Mouse (Mus musculus) kidney, postnatal 0 days (tissue): Measurements from ENCODE around the gene Nbl1. TPM values are rescaled to one million over a fixed set of nuclear protein-coding genes. Genes with fewer than 3 reads are reported as not detected.

ENCODE experiments used
- ATAC-seq: fragments of 200-750 bp; cut with Nextera tagmentation; replicated peaks from 2 replicates; pipeline ENCODE4 v1.8.0; 2017; ENCODE audit warnings: low read depth, moderate number of reproducible peaks, moderate TSS enrichment, moderate library complexity; ENCODE audit not compliant: low FRiP score
- DNase-seq: peaks from one replicate; pipeline ENCODE4 v3.0.0-alpha.2; 2016; ENCODE audit warnings: low spot score
- H3K27ac ChIP-seq: fragments of 300-500 bp; sonication (generic); 2 replicates; pipeline ENCODE4 v1.5.1; 2014; ENCODE audit warnings: mild to moderate bottlenecking
- H3K27me3 ChIP-seq: fragments of 300-500 bp; sonication (generic); 2 replicates; pipeline ENCODE4 v1.6.1; 2014; ENCODE audit warnings: low read length, mixed read lengths; ENCODE audit not compliant: insufficient read depth
- H3K36me3 ChIP-seq: fragments of 300-500 bp; sonication (generic); 2 replicates; pipeline ENCODE4 v1.6.1; 2014; ENCODE audit warnings: low read length, mixed read lengths; ENCODE audit not compliant: insufficient read depth
- H3K4me1 ChIP-seq: fragments of 300-500 bp; sonication (generic); replicated peaks from 2 replicates; pipeline ENCODE4 v1.6.1; 2014; ENCODE audit warnings: antibody characterized with exemption, low read length, mixed read lengths; ENCODE audit not compliant: insufficient read depth
- H3K4me2 ChIP-seq: fragments of 300-500 bp; sonication (generic); 2 replicates; pipeline ENCODE4 v1.6.1; 2014; ENCODE audit warnings: mild to moderate bottlenecking, low read length, moderate library complexity, mixed read lengths
- H3K4me3 ChIP-seq: fragments of 300-500 bp; sonication (generic); replicated peaks from 2 replicates; pipeline ENCODE4 v1.5.1; 2014; ENCODE audit warnings: low read depth, low read length
- H3K9ac ChIP-seq: fragments of 300-500 bp; sonication (generic); 2 replicates; pipeline ENCODE4 v1.6.1; 2014; ENCODE audit warnings: low read depth, low read length
- H3K9me3 ChIP-seq: fragments of 300-500 bp; sonication (generic); replicated peaks from 2 replicates; pipeline ENCODE4 v1.6.1; 2016; ENCODE audit warnings: low read length, inconsistent platforms, mixed read lengths
- CTCF ChIP-seq: IDR thresholded peaks from 2 replicates; pipeline ENCODE4 v1.5.1; 2016; ENCODE audit warnings: antibody characterized with exemption, low read depth, mild to moderate bottlenecking, moderate library complexity
- WGBS: fragments of 180-500 bp; shearing (Covaris S2); extraction: QIAGEN DNeasy Blood & Tissue Kit; methylation state at CpG from one replicate; pipeline ENCODE4 v1.1.7; 2014; 5-methylcytosine and 5-hydroxymethylcytosine counted together
- polyA plus RNA-seq: library from polyadenylated mRNA; unstranded; fragments of >200 nt; fragmentation: Nextera tagmentation; extraction: Ambion mirVana; gene quantifications from 2 replicates; pipeline ENCODE4 v1.2.1, GENCODE M21; 2015

Nbl1 gene
- polyA plus RNA-seq, 1 experiment from 2014 or later, result 39.4 TPM

DNA sequence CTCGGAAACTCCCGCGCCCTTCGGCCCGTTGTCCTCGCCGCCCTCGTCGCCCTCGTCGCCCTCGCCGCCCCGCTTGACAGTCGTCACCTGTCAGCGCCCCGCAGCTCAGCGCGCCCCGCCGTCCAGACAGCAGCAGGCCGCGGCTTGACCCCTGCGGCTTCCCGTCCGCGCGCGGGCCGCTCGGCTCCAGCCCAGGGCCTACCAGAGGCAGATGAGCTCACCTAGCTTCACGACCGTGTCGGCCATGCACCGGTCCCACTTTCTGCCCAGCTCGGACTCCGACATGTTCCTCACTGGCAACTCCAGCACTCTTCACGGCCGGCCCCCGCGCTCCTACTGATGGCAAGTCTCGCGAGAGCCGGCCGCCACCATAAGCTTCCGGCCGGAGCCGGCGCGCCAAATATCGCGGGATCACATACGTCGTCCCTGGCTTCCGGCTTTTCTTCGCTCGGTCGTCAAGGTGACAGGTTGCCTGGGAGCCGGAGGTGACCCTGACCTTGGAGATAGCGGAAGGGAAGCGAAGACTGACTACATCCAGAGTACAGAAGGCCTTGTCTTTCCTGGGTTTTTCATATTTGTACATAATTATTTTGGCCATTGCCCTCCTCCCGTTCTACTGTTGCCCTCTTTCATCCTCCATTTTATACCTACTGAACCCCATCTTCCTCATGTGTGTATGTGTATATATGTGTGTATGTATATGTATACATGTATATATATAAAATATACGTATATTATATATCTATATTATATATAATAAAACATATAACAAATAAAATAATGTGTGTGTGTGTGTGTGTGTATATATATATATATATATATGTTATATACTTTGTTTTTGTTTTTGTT is 38.1 kb upstream of the Nbl1 start, which contains the start of gene Minos1:
Gene Minos1, minus strand, starts transcription at position 413 of the 849 bp plus-strand sequence.
- WGBS, result under 1% methylated on average over 63 of the region's 63 CpGs
- Histone ChIP-seq H3K9me3 (no peaks in the 10 kb centered on the region), H3K4me2 (peak within 1 kb of the TSS; percentile 81), H3K27ac (peak within 1 kb of the TSS; percentile 95), H3K4me3 (peak within 1 kb of the TSS; percentile 89), H3K9ac (peak within 1 kb of the TSS; percentile 90), H3K27me3 (no peaks in the 10 kb centered on the region), H3K4me1 (peaks cover 9% of the 10 kb centered on the region; the same call in 1 of the 2 replicates), H3K36me3 (no peaks in the 10 kb centered on the region)
- ATAC-seq, result peak; percentile 97
- no peak for TF ChIP-seq CTCF
- peak; percentile 99 for DNase-seq

DNA sequence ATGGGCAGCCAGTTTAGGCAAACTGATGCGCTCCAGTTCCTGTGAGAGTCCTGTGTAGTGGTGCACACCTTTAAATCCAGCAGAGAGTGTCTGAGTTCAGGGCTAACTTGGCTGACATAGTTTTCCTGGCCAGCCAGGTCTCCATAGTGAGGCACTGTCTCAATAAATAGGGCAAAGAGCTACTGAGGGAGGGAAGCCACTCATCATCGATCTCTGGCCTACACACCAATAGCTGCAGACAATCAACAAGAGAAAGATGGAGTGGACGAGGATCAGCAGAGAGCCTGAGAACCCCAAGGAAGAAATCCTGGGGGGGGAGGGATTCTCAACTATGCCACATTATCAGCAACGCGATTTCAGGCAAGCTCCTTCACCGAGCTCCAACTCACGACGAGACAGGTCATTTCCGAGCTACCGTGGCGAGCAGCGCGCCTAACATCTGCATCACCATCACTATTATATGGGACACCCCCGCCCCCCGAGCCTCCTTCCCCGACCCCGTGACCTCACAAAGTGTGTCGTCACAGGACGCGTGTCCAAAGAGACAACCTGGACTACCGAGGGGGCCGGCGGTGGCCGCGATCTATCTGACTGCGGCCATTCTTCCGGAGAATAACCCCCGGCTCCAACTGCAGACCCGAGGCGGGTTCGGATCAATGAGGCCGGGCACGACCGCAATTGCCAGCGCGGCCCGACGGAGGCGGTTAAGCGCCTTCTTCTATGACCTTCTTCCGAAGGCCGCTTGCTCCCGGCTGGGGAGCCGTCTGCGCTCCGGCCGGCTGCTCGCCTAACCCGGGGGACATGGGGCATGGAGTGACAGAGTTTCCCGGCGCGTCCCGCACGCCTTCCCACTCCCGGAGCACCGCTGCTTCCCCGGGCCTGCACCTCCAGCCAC is 37.3 kb upstream of the Nbl1 start:
- TF ChIP-seq CTCF, result no peak
- H3K27ac ChIP-seq, result peak overlapping the region; percentile 95
- peak; percentile 53 for ATAC-seq
- peak; percentile 25 for DNase-seq
- H3K36me3 ChIP-seq, result no peaks in the 10 kb centered on the region
- H3K4me3 ChIP-seq, result peak overlapping the region; percentile 89
- peak overlapping the region; percentile 90 for H3K9ac ChIP-seq
- 3% methylated on average over 53 of the region's 57 CpGs for WGBS
- peaks cover 9% of the 10 kb centered on the region; the same call in 1 of the 2 replicates for H3K4me1 ChIP-seq
- H3K9me3 ChIP-seq, result no peaks in the 10 kb centered on the region
- peak overlapping the region; percentile 81 for H3K4me2 ChIP-seq
- H3K27me3 ChIP-seq, result no peaks in the 10 kb centered on the region

DNA sequence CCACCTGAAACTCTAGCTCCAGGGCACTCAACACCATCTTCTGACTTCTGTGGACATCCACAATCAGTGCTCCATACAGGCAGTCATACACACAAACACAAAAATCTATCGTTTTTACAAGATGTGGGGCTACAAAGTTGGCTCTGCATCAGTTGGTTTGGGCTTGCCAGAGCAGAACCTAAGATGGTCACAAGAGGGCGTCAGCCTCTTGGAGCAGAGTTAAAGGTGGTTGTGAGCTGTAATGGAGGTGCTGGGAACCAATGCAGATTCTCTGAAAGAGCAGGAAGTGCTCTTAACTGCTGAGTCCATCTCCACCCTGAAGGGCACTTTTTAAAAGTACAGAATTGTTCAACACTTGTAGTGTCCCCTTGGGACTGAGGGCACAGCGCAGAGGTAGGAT is 33.7 kb upstream of the Nbl1 start:
- Histone ChIP-seq H3K4me3 (no peak overlapping the region), H3K27me3 (no peaks in the 10 kb centered on the region), H3K27ac (no peak overlapping the region), H3K4me2 (no peak overlapping the region), H3K9me3 (no peaks in the 10 kb centered on the region), H3K9ac (no peak overlapping the region), H3K4me1 (peaks cover 9% of the 10 kb centered on the region; the same call in 1 of the 2 replicates), H3K36me3 (no peaks in the 10 kb centered on the region)
- ATAC-seq (no peak), DNase-seq (no peak)
- peak; percentile 31; the same call in 1 of the 2 replicates for TF ChIP-seq CTCF
- 96% methylated on average over 3 of the region's 3 CpGs for WGBS

DNA sequence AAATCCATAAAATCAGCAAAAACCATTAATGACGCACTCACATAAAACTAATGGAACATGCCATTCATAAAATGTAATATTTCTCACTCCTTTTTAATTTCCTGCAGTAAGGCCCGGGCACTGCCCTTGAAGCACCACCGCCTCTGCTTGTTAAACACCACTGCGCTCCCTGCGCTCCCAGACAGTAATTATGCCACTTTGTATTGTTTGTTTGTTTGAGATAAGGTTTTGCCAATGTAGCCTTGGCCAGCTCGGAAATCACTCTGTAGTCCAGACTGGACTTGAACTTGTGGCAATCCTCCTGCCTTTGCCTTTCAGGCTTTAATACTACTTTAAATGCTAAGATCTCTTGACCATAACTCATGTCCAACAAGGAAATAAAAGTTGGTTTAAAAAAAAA is 32.1 kb upstream of the Nbl1 start:
- H3K4me1 ChIP-seq, result peaks cover 10% of the 10 kb centered on the region
- DNase-seq (no peak), ATAC-seq (no peak)
- H3K4me2 ChIP-seq, result no peak overlapping the region
- TF ChIP-seq CTCF, result no peak
- 81% methylated on average over 6 of the region's 6 CpGs for WGBS
- no peaks in the 10 kb centered on the region for H3K9me3 ChIP-seq
- H3K27ac ChIP-seq, result no peak overlapping the region
- no peaks in the 10 kb centered on the region for H3K27me3 ChIP-seq
- no peak overlapping the region for H3K4me3 ChIP-seq
- H3K9ac ChIP-seq, result no peak overlapping the region
- no peaks in the 10 kb centered on the region for H3K36me3 ChIP-seq

DNA sequence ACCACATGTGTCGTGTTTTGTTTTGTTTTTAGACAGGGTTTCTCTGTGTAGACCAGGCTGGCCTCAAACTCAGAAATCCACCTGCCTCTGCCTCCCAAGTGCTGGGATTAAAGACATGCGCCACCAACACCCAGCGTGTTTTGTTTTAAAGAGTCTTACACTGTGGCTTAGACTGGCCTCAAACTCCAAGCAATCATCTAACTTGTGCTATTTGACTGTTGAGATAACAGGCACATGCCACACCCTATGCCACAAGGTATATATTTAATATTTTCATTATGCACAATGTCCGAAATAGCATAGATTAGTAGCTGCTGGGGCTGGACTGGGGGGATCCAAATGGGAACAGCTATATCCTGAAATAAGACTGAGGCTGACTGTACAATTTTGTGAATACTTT is 29.8 kb upstream of the Nbl1 start:
- ATAC-seq (no peak), DNase-seq (no peak)
- no peak overlapping the region for H3K4me2 ChIP-seq
- H3K9me3 ChIP-seq, result no peaks in the 10 kb centered on the region
- no peak overlapping the region for H3K27ac ChIP-seq
- no peak for TF ChIP-seq CTCF
- peaks cover 4% of the 10 kb centered on the region; the same call in 1 of the 2 replicates for H3K4me1 ChIP-seq
- no peak overlapping the region for H3K4me3 ChIP-seq
- H3K9ac ChIP-seq, result no peak overlapping the region
- no peaks in the 10 kb centered on the region for H3K36me3 ChIP-seq
- 87% methylated on average over 4 of the region's 4 CpGs for WGBS
- no peaks in the 10 kb centered on the region for H3K27me3 ChIP-seq

DNA sequence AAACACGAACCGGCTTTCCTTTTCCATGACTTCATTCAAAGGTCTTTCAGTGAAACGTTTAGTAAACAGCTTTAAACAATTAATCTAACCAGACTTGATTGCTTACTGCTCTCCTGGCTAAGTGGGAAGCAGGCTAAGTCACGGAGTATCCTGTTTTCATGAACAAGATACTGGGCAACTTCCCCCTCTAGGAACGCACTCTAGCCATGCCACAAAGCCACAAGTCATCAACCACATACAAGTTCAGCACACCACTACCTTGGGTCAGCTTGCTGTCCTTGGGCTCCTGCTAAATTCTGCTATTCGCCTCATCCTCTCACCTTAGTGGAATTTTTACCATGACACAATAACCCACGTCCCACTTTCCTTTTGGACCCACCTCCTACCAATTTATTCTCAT is 28.2 kb upstream of the Nbl1 start:
- ATAC-seq (no peak), DNase-seq (no peak)
- H3K9ac ChIP-seq, result no peak overlapping the region
- peaks cover 4% of the 10 kb centered on the region; the same call in 1 of the 2 replicates for H3K4me1 ChIP-seq
- H3K27ac ChIP-seq, result no peak overlapping the region
- H3K9me3 ChIP-seq, result no peaks in the 10 kb centered on the region
- no peak overlapping the region for H3K4me3 ChIP-seq
- WGBS, result 58% methylated on average over 7 of the region's 7 CpGs
- H3K27me3 ChIP-seq, result no peaks in the 10 kb centered on the region
- H3K36me3 ChIP-seq, result no peaks in the 10 kb centered on the region
- TF ChIP-seq CTCF, result no peak
- H3K4me2 ChIP-seq, result no peak overlapping the region
